Mouse (Mus musculus) kidney, postnatal 0 days (tissue): Measurements from ENCODE around the gene U90926. TPM values are rescaled to one million over a fixed set of nuclear protein-coding genes. Genes with fewer than 3 reads are reported as not detected.
A peak's percentile ranks its signal among the peaks of the same experiment; 100 is the strongest.
"Not testable (repeated sequence)": the region's sequence is repeated elsewhere in the genome, so short reads cannot be mapped to it uniquely, and the experiment has no call there.

Source experiments
- ATAC-seq: fragments of 200-750 bp; cut with Nextera tagmentation; replicated peaks from 2 replicates; pipeline ENCODE4 v1.8.0; 2017; ENCODE audit warnings: low read depth, moderate number of reproducible peaks, moderate TSS enrichment, moderate library complexity; ENCODE audit not compliant: low FRiP score
- DNase-seq: peaks from one replicate; pipeline ENCODE4 v3.0.0-alpha.2; 2016; ENCODE audit warnings: low spot score
- H3K27ac ChIP-seq: fragments of 300-500 bp; sonication (generic); 2 replicates; pipeline ENCODE4 v1.5.1; 2014; ENCODE audit warnings: mild to moderate bottlenecking
- H3K27me3 ChIP-seq: fragments of 300-500 bp; sonication (generic); 2 replicates; pipeline ENCODE4 v1.6.1; 2014; ENCODE audit warnings: low read length, mixed read lengths; ENCODE audit not compliant: insufficient read depth
- H3K36me3 ChIP-seq: fragments of 300-500 bp; sonication (generic); 2 replicates; pipeline ENCODE4 v1.6.1; 2014; ENCODE audit warnings: low read length, mixed read lengths; ENCODE audit not compliant: insufficient read depth
- H3K4me1 ChIP-seq: fragments of 300-500 bp; sonication (generic); replicated peaks from 2 replicates; pipeline ENCODE4 v1.6.1; 2014; ENCODE audit warnings: antibody characterized with exemption, low read length, mixed read lengths; ENCODE audit not compliant: insufficient read depth
- H3K4me2 ChIP-seq: fragments of 300-500 bp; sonication (generic); 2 replicates; pipeline ENCODE4 v1.6.1; 2014; ENCODE audit warnings: mild to moderate bottlenecking, low read length, moderate library complexity, mixed read lengths
- H3K4me3 ChIP-seq: fragments of 300-500 bp; sonication (generic); replicated peaks from 2 replicates; pipeline ENCODE4 v1.5.1; 2014; ENCODE audit warnings: low read depth, low read length
- H3K9ac ChIP-seq: fragments of 300-500 bp; sonication (generic); 2 replicates; pipeline ENCODE4 v1.6.1; 2014; ENCODE audit warnings: low read depth, low read length
- H3K9me3 ChIP-seq: fragments of 300-500 bp; sonication (generic); replicated peaks from 2 replicates; pipeline ENCODE4 v1.6.1; 2016; ENCODE audit warnings: low read length, inconsistent platforms, mixed read lengths
- CTCF ChIP-seq: IDR thresholded peaks from 2 replicates; pipeline ENCODE4 v1.5.1; 2016; ENCODE audit warnings: antibody characterized with exemption, low read depth, mild to moderate bottlenecking, moderate library complexity
- WGBS: fragments of 180-500 bp; shearing (Covaris S2); extraction: QIAGEN DNeasy Blood & Tissue Kit; methylation state at CpG from one replicate; pipeline ENCODE4 v1.1.7; 2014; 5-methylcytosine and 5-hydroxymethylcytosine counted together
- polyA plus RNA-seq: library from polyadenylated mRNA; unstranded; fragments of >200 nt; fragmentation: Nextera tagmentation; extraction: Ambion mirVana; gene quantifications from 2 replicates; pipeline ENCODE4 v1.2.1, GENCODE M21; 2015

The U90926 gene
- polyA plus RNA-seq, 1 experiment from 2014 or later = not detected

- H3K9me3 ChIP-seq = no peaks in the 10 kb centered on the region
- H3K36me3 ChIP-seq = peaks cover 20% of the 10 kb centered on the region
- no peaks in the 10 kb centered on the region for H3K27me3 ChIP-seq
- no peaks in the 10 kb centered on the region; the same call in 1 of the 2 replicates for H3K4me1 ChIP-seq
- no peak overlapping the region for H3K4me3 ChIP-seq
- H3K4me2 ChIP-seq = no peak overlapping the region; the same call in 1 of the 2 replicates
- WGBS = 64% methylated on average over 5 of the region's 5 CpGs
- ATAC-seq (no peak), DNase-seq (peak; percentile 44)
- TF ChIP-seq CTCF = no peak
- peak overlapping the region; percentile 77 for H3K27ac ChIP-seq
- H3K9ac ChIP-seq = no peak overlapping the region
Measured at GRCm38 (mm10) chr5:92205706-92206105, 9.5 kb downstream of the U90926 start.

GRCm38 (mm10) chr5:92205184-92205583 lies 10.0 kb downstream of the U90926 start:
- peak; percentile 78 for ATAC-seq
- TF ChIP-seq CTCF = no peak
- no peaks in the 10 kb centered on the region for H3K9me3 ChIP-seq
- WGBS = 52% methylated on average over 7 of the region's 7 CpGs
- peak overlapping the region; percentile 77 for H3K27ac ChIP-seq
- H3K36me3 ChIP-seq = peaks cover 23% of the 10 kb centered on the region
- H3K4me1 ChIP-seq = no peaks in the 10 kb centered on the region; the same call in 1 of the 2 replicates
- no peaks in the 10 kb centered on the region for H3K27me3 ChIP-seq
- H3K4me2 ChIP-seq = no peak overlapping the region
- H3K9ac ChIP-seq = no peak overlapping the region
- no peak overlapping the region for H3K4me3 ChIP-seq
- DNase-seq = peak; percentile 33

GRCm38 (mm10) chr5:92204162-92205036 lies 10.8 kb downstream of the U90926 start:
- no peak overlapping the region for H3K4me3 ChIP-seq
- no peak for ATAC-seq
- 77% methylated on average over 6 of the region's 6 CpGs for WGBS
- no peak overlapping the region for H3K4me2 ChIP-seq
- H3K27ac ChIP-seq = no peak overlapping the region
- no peaks in the 10 kb centered on the region for H3K27me3 ChIP-seq
- no peaks in the 10 kb centered on the region for H3K9me3 ChIP-seq
- DNase-seq = no peak
- peaks cover 24% of the 10 kb centered on the region for H3K36me3 ChIP-seq
- H3K4me1 ChIP-seq = no peaks in the 10 kb centered on the region; the same call in 1 of the 2 replicates
- H3K9ac ChIP-seq = no peak overlapping the region
- no peak for TF ChIP-seq CTCF

GRCm38 (mm10) chr5:92198266-92198665 lies 16.9 kb downstream of the U90926 start:
- Histone ChIP-seq H3K4me3 (no peak overlapping the region), H3K4me1 (no peaks in the 10 kb centered on the region), H3K9me3 (no peaks in the 10 kb centered on the region), H3K27me3 (no peaks in the 10 kb centered on the region), H3K36me3 (peaks cover 61% of the 10 kb centered on the region), H3K9ac (no peak overlapping the region), H3K4me2 (no peak overlapping the region), H3K27ac (no peak overlapping the region)
- no peak for TF ChIP-seq CTCF
- WGBS = 78% methylated on average over 8 of the region's 8 CpGs
- ATAC-seq = no peak
- no peak for DNase-seq

DNA sequence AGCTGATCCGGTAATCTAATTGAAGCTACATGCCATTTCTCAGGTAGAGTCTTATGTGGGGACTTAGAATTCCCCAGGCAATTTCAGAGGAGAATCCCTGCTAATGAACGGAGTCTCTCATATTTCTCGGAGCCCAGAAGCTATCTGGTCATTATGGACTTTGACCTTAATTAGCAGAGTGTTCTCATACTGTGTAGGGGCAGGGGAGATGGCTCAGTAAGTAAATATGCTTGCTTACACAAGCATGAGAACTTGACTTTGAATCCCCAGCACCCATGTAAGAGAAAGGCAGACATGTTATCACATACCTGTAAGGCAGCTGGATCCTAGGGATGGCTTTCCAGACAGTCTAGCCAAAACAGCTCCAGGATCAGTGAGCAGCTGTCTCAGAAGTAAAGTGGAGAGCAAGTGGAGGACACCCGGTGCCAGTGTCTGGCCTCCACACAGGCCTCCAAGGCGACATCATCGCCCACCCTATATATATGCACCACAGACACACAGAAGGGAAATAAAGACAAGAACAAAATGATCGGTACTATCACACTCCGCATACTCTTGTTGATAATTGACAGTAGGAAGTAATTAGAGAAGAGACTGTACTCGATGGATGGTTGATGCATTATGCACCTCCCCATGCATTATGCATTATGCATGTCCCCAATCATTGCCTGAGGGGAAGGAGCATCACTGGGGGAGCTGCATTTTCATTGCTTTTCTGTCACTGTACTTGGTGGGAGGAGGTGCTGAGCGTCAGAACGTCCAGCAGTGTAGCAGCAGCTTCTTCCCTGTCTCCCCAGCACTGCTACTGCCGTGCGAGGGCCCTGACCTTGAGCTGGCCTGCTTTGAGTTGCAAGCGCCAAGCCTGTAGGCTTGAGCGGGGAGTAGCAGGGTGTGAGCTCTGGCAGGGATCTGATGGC lies 18.1 kb downstream of the U90926 start:
- H3K4me1 ChIP-seq = no peaks in the 10 kb centered on the region
- no peak overlapping the region for H3K4me3 ChIP-seq
- DNase-seq = no peak
- no peak for ATAC-seq
- no peaks in the 10 kb centered on the region for H3K27me3 ChIP-seq
- no peak overlapping the region for H3K27ac ChIP-seq
- no peak overlapping the region for H3K4me2 ChIP-seq
- H3K9ac ChIP-seq = no peak overlapping the region
- H3K36me3 ChIP-seq = peaks cover 60% of the 10 kb centered on the region
- TF ChIP-seq CTCF = no peak
- no peaks in the 10 kb centered on the region for H3K9me3 ChIP-seq
- 80% methylated on average over 15 of the region's 15 CpGs for WGBS

- not testable (repeated sequence) for H3K27me3 ChIP-seq, H3K9me3 ChIP-seq, H3K4me2 ChIP-seq, ATAC-seq, H3K4me1 ChIP-seq, H3K27ac ChIP-seq, H3K9ac ChIP-seq, H3K4me3 ChIP-seq
- peak; percentile 81 for TF ChIP-seq CTCF
- H3K36me3 ChIP-seq = peaks cover 55% of the 10 kb centered on the region
- WGBS = 36% methylated on average over 2 of the region's 2 CpGs
- DNase-seq = peak; percentile 66
Measured at GRCm38 (mm10) chr5:92195716-92196115, 19.5 kb downstream of the U90926 start.
